Mouse (Mus musculus) cerebellum, postnatal 4 days (tissue): Measurements from ENCODE around the gene Scmh1.
"Not testable (repeated sequence)": the region's sequence is repeated elsewhere in the genome, so short reads cannot be mapped to it uniquely, and the experiment has no call there.

ENCODE experiments used
- DNase-seq, 2 experiments: peaks; one replicate each; pipeline ENCODE4 v3.0.0; 2022; ENCODE audit warnings: low spot score in 2 of 2, mixed read lengths in 1 of 2

Gene Scmh1

DNA sequence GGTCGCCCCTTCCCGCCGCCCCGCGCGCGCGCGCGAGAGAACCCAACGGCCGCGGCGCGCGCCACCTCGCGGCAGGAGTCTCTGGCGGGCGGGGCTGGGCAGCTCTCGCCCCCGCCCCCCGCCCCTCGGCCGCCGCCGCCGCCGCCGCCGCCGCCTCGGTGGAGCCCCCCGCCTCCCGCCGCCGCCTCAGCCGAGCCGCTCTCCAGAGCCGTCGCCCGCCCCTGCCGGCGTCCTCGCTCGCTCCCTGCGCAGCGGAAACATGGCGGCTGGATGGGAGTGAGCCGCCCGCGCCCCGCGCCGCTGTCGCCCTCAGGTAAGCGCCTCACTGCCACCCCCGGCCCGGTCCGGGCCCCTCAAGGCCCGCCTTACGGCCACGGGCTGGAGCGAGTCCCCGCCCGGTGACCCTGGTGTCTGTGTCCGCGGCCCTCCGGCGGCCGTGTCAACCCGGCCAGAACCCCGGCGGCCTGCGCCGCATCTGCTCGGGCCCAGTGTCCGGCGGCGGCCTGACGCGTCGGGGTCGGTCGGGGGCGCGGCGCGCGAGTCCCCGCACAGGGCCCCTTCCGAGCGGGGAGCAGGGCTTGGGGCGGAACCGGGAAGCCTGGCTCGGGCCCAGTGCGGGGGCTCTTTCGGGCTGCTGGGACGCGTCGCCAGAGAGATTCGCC is at the start of gene Scmh1:
Gene Scmh1, plus strand, starts transcription at position 138 of the 662 bp plus-strand sequence.
- peak; percentile 42 to 83 for DNase-seq

DNA sequence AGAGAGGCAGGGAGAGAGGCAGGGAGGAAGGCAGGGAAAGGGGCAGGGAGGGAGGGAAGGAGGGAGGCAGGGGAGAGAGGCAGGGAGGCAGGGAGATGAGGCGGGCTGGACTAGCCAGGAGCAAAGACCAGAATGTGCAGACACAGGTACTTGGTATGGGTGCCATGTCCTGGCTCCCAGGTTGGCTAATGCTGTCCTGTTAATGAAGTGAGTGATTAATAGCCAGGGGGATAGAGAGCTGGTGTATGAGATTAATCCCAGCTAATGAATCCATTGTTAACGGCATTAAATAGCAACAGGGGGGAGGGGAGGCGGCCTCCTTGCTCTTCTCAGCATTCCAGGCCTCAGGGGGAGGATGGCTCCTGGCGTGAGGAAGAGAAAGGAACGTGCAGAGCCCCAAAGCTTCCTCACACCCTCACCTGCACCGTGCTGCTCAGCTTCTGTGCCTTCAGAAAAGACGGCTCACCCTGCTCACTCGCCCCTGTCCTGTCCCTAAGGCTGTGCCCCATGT is 45.0 kb upstream of the Scmh1 start:
- no peak for DNase-seq

DNA sequence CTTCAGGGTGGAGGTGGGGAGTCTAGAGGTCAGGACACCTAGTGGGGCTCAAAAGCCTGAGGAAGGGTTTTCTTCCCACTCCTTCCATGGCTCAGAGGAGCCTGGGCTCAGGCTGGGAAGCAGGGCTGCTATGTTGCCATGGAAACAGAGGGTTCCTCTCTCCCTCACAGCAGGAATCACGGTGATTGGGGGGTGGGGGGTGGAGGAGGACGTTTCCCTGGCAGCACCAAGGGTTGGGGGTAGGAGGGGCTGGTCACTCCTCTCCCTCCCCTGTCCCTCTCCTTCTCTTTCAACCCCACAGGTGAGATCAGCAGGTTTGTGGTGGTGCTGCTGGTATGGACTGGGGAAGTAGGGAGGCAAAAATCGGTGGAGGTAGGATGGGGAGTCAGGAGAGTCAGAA is 40.4 kb upstream of the Scmh1 start:
- DNase-seq = no peak

DNA sequence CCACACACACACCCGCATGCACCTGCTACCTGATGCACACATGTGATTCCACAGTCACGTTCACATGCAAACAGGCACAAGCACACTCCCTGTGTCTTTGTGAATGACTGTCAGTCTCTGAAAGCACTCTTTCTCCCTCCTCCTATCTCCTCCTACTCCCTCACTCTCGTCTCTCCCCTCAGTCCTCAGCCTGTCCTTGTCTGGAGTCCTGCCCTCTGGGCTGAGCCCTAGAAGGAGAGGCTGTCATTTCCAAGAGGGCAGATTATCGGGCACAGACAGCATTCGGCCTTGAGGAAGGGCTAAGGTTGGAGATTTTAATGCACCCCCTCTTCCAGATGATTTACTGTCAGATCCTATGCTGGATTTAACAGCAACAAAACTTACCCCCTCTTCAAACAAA is 39.6 kb upstream of the Scmh1 start:
- DNase-seq = no peak

DNA sequence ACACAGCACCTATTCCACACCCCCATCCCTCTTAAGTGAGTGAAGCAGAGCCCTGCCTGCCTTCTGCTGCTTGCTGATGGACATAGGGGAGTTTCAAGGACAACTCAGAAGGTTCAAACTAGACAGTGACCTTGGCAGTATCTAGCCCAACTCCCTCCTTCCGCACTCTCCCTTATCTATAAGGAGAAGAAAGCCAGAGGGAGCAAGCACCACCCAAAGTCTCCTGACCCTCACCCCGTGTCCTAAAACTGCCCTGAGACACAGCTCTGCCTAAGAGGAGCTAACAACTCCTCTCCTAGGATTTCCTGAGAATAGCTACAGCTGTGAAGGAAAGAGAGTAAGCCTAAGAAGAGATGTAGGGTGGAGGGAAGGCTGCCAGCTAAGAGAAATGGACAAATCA is 37.0 kb upstream of the Scmh1 start:
- DNase-seq = no peak

DNA sequence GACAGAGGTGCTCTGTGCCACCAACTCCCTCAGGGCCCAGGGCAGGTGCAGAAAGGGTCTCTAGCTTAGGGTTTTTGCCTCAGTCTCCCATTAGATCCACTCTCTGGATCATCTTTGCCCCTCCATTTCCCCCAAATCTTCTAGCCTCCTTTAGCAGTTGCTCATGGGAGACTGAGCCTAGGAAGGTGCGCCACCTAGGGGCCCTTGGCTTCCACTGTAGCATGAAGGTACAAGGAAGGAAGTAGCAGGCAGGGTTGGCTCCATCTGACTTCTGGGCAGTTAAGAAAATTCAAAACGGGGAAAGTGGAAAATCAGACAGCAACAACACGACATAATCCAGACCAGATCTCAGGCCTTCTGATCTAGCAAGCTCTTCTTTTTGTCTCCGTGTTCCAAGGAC is 36.4 kb upstream of the Scmh1 start:
- DNase-seq = peak; percentile 39 to 75

DNA sequence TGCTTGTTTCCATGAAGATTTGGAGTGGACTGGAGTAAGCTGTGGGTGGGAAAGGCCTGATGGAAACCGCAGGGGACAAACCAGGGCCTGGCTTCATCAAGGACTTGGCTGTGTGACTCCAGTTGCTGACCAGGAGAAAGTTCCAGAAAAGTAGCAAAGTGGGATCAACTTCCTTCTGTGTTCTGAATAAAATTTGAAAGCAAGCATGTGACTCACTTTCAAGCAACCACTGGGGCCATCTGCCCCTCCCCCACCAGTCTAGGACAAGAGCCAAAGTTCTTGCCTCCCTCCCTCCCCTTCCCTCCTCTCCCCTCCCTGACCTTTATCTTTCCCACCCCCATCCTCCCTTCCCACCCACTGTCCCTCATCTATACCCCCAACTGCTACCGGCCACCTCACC is 35.9 kb upstream of the Scmh1 start:
- DNase-seq = peak in 1 of 2 experiments; percentile 27

DNA sequence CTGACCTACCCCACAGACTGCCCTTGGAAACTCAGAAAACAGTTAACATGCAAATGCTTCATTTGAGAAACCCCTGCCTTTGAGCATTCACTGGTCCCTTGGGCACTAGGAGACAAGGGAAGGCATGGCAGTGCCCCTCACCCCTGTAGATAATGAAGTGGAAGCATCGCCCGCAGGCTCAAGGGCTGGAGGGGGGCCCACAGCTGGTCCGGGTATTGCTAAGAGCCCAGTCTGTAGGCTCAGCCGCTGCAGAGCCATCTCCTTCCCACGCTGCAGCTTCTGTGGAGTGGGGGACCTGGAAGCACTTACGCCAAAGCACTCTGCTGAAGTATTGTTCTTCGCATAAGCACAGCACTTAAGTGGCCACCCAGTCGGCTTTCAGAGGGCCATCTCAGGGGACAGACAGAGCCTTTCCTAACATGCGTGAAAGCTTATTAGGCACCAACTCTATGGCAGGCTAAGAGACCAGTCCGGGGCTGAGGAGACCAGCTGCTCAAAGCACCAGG is 35.2 kb upstream of the Scmh1 start:
- DNase-seq = peak in 1 of 2 experiments; percentile 10

DNA sequence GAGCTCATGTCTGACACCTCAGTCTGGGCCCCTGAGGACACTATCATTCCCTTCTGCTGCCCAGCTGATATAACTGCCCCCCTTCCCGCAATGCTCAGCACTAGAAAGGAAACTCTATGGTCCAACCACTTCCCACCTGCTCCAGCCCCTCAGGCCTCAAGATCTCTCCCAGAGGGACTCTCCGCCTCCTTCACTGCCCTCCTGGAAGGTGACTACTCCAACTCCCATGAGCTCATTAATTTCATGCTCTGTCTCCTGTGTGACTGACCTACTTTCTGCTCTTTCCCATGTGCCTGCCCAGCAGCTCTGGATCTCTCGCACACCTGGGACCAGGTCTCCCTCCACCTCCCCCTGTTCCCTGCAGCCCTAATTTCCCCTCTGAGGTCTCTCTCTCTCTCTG is 32.2 kb upstream of the Scmh1 start:
- DNase-seq = no peak

DNA sequence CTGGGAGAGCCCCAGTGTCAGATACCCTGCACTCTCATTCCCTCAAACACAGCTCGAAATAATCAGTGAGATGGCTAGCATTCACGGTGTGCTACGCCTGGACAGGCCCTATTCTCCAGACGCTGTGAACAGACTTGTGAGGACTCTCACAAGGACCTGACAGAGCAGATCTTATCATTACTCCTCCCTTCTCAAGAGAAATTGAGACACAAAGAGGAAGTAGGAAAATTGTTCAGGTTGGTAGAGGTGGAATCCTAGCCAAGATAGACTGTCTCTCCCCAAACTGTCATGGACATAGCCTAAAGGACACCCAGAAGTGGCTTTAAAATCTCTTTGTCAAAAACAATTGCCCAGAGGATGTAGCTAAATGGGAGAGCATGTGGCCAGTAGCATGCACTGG is 31.3 kb upstream of the Scmh1 start:
- no peak for DNase-seq

DNA sequence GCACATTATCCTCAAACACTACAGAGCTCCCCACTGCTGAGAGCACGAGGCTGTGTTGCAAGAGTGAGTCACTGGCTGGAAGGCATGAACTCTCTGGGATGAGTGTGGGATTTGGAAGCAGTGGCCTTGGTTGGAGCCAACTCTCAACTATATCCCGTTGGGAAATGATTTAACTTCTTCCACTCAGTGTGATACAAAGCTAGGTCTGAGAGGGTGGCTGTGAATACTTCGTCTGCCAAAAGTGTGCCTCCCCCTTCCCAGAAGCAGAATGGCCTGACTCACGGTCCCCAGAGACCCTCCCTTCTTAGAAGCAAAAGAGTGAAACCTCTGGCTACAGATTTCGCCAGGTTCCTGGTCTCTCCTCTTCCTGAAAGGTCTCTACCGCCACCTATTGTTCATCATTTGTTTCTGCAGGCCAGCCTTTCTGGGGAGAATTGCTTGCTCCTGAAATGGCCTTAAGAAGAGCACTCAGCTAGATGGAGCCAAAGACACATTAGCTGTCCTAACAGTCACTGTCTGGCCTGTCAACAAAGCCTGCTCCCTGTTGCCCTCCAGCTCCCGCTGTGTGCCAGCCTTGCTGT is 24.2 kb upstream of the Scmh1 start:
- peak; percentile 26 to 74 for DNase-seq

DNA sequence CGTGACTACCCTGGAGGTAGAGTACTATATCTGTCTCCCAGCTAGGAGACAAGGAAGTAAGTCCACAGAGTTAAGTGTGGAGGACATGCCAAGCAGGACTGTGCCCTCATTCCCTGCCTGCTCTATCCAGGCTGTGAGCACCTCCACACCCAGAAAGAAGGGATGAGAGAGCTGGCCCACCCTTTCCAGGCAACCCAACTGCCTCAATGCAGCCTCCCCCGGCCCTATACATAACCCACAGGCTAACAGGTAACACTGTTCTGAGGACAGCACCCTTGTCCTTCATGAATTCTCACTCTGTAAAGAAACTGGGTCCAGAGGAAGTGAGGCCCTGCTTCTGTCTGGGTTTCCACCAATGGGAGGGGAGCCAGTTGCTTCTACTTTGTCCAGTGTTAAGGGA is 19.6 kb upstream of the Scmh1 start:
- DNase-seq = no peak

DNA sequence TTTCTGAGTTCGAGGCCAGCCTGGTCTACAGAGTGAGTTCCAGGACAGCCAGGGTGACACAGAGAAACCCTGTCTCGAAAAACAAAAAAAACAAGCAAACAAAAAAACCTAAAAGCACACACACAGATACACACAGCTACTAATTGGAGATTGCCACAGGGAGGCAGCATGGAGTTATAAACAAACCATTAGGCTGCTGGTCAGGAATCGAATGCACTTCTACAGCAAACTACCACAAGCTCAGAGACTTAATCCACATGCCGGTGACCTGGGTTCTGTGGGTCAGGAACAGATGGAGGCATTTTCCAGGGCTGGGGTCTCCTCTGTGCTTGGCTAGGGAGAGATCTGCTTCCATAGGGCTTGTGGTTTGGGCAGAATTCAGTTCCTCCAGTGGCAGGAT is 17.6 kb upstream of the Scmh1 start:
- peak in 1 of 2 experiments; percentile 42 for DNase-seq

DNA sequence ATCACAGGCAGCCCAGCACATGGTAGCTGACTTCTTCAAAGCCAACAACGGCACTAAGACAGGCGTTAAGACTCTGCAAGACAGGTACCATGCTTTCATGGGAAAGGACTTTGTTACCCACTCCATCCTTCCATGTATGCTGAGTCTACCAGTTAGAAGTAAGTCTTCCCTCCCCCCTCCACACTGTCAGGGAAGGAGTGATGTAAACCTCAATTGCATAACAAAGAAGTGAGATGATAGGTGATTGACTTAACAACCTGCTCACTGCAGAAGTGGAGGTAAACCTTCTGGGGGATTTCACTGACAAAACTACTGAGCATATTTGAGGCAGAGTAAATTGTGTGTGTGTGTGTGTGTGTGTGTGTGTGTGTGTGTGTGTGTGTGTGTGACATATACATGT is 17.1 kb upstream of the Scmh1 start:
- no peak for DNase-seq

DNA sequence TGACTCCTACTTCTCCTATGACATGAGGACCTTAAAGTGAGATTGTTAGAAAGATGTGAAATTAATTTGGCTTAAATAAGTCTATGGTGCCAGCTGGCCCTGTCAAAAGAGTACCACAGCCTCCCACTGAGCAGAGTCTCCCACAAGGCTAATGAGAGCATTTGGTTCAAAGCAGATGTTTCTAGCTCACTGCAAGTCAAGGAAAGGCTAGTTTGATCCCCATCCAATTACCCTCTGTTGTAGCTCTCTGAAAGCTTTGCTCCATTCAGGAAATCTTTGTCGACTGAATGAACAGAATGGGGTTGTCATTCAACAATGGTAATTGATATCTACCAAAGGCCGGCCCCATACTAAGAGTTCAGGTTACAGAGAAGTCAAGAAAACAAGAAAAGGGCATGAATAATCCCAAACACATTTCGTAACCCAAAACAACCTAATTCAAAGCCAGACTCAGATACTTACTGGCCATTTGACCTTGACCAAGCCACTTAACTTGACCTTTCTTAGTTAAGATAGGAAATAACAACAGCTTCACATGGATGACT is 16.0 kb upstream of the Scmh1 start:
- no peak for DNase-seq

DNA sequence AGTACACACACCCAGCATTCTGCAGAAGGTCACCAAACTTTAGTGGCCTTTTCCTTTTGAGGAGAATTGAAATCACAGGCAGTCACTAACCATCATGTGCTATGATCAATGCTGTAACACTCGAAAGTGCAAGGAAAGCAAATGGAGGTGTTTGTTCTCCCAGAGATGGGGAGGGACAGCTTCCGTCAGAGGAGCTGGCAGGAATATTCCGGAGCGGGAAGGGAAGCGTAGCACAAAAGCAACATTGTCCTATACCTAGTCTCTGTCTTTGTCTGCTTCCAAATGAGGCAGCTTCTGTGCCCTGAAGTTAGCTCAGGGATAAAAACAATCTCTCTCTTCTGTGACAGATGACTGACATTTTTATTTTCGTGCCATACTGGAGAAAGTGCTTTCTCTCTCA is 15.5 kb upstream of the Scmh1 start:
- DNase-seq = no peak

DNA sequence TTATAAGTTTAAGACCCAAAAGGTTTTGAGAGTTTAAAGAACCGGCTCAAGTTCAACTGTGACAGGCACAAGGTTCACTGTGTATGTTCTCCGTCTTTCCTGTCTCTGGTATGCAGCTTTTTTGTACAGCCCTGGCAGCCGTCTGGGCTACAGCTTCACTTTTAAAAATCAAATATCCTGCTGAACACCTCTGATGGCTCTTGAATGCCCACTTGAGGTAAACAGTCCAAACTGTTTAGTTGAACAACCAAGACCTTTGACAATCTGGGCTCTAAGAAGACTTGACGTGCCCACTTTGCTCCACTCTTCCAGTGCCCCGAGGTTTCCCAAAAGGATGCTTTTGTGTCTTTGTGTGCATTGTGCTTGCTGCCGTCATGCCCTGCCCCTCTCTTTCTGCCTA is 13.5 kb upstream of the Scmh1 start:
- no peak for DNase-seq

DNA sequence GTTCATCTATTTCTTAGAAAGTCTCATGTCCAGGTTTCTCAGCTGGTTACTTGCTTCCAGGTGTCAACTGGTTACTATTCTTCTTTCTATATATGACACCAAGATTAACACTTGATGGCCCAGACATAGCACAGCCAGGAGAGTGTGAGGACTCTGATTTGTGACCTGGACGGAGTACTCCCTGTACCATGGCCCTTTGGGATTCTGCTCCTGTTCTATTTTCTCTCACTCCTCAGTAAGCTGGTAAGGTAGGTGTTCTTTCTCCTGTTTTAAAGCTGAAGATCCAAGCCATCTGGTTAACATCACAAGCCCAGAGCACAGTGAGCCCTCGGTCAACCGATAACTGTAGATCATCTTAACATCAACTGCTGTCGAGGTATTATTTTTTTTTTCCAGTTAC is 12.7 kb upstream of the Scmh1 start:
- no peak for DNase-seq

DNA sequence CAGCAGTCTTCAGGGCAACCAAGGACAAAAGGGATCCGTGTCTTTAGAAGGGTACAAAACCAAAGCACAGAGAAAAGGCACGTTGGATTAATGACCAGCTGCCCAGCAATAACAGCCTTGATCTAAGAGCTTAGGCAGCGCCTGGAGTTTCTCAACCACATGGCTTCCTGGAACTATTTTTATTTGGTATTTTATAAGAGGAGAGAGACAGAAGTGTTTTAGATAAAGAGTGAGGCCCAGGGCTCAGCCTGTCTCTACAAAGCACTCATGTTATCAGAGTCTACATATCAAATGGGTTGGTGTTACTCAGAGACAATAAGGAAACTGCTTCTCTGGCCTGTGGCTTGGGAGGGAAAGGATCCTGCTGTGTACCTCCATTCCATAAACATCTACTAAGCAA is 12.3 kb upstream of the Scmh1 start:
- no peak for DNase-seq

DNA sequence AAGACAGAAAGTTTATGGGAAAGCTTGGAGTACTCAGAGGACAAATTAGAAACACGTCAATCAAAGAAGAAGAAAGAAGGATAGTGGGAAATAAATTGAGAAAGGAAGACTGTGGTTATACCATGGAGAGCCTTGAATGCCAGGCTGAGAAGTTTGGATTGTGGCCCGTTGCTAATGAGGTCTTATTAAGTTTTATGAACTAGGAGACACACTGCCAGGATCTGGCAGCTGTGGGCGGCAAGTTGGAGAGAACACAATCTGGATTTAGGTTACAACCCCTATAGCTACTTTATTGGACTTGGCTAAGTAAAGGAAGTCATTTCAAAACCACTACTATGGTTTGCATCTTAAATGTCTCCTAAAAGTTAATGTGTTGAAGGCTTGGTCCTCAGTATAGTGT is 4.8 kb upstream of the Scmh1 start:
- DNase-seq = no peak

DNA sequence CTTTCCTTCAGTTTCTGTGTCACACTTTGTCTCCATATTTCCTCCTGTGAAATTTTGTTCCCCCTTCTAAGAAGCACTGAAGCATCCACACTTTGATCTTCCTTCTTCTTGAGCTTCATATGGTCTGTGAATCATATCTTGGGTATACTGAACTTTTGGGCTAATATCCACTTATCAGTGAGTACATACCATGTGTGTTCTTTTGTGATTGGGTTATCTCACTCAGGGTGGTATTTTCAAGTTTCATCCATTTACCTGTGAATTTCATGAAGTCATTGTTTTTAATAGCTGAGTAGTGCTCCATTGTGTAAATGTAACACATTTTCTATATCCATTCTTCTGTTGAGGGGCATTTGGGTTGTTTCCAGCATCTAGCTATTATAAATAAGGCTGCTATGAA is 3.0 kb upstream of the Scmh1 start:
- not testable (repeated sequence) for DNase-seq

DNA sequence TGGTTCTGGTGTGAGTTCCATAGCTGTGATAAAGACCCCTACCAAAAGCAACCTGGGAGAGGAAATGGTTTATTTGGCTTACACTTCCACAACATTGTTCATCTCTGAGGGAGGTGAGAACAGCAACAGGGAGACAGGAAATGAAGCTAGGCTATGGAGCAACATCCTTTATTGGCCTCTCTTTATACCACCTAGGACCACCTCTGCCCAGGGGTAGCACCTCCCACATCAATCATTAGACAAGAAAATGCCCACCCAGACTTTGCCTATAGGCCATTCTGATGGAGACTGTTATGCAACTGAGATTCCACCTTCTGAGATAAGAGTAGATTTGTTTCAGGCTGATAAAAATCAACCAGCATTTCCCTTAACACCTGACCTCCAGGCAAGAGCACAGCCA is 834 bp upstream of the Scmh1 start:
- DNase-seq = no peak

DNA sequence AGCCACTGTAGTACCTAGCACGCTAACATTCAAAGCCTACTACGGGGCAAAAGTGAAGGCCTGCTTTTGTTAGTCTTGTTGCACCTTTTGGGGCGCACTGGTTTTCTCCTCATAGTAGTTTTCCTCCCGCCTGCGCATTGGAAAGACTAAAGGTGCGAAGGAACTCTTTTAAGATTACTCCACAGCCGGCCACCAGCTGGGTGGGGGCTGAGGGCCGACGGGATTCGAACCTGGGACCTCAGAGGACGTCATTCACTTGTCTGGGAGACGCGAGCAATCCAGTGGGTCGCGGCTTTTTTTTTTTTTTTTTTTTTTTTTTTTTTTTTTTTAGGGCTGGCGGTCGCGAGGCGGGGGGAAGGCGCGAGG is 320 bp upstream of the Scmh1 start:
- DNase-seq = no peak
